Mouse (Mus musculus): ENCODE measurements at regions not wholly inside any gene's neighbourhood (a gene's known extent, or its start where the extent isn't known, plus 50 kb on each side); places are given as distances from the start of the nearest gene placed in this dataset.

DNA sequence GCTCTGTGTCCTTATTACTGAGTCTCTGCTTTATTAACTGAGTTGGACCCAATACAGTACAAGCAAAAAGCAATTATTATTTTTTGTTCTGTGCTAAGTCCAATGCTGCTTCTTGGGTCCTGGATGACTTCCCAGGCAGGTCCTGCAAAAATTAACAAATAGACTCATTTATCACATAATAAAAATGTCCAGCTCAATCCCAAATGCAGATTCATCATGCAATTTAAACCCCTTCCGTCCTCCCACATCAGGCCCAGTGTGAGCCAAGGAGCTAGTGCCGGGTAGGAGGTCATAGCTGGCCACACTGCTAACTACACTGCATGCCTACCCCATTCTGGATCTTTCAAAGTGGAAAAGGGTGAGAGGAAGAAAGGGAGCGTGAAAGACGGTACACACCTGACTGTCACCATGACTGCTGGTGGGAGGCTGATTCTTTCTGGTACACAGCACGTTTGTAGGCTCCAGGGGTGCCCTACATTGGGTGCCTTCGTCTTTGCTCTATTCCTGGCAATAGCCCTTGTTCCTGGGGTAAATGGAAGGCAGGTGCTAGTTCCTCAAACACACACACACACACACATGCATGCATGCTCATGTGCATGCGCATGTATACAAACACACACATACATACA, 515.7 kb upstream of the Gm19410 start:
- TF ChIP-seq POLR2AphosphoS5 (IDR thresholded peaks at IDR 0.05; ENCODE audit: borderline replicate concordance, low read depth, low read length), result no peak
- Histone ChIP-seq H3K79me2 (ENCODE audit: control insufficient read depth, insufficient read depth, low read length, poor library complexity) (no peaks in the 10 kb centered on the region), H3K27me3 (ENCODE audit: control insufficient read depth in 1 of 2, insufficient read depth in 2 of 2, low read length in 2 of 2) (no peaks in the 10 kb centered on the region), H3K9me3 (replicated peaks; ENCODE audit: insufficient read depth, low read length) (no peaks in the 10 kb centered on the region), H3K36me3 (ENCODE audit: control insufficient read depth in 1 of 2, insufficient read depth in 2 of 2, low read length in 2 of 2) (no peaks in the 10 kb centered on the region), H3K4me3 (ENCODE audit: control insufficient read depth in 1 of 2, insufficient read depth in 1 of 2, low read depth in 2 of 2, low read length in 2 of 2) (no peak overlapping the region), H3K9ac (ENCODE audit: control insufficient read depth, low read depth, low read length, poor library complexity, severe bottlenecking) (no peak overlapping the region), H3K27ac (ENCODE audit: control insufficient read depth, low read depth, low read length) (no peak overlapping the region), H3K4me1 (ENCODE audit: control insufficient read depth in 1 of 2, insufficient read depth in 2 of 2, low read length in 2 of 2) (no peaks in the 10 kb centered on the region)
- DNase-seq (ENCODE audit: low read depth, low spot score), result no peak

DNA sequence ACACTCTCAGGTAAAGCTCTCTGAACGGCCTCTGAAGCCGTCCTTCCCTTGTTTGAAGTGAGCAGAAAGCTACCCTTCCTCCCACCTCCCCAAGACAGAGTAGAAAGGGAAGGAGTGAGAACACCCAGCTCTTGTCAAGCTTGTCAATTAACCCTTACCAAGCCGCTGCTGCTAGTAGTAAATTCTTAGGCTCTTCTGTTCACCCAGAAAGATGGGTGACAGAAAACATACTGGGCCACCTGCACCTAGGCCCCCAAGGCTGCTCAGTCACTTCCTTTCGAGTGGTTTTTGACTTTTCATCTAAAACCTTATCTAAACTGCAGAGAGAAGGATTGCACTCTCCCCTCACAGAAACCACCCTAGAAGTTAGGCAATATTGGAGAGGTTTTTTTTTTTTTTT, 514.9 kb upstream of the Gm19410 start:
- Histone ChIP-seq H3K27ac (ENCODE audit: control insufficient read depth, low read depth, low read length) (no peak overlapping the region), H3K9ac (ENCODE audit: control insufficient read depth, low read depth, low read length, poor library complexity, severe bottlenecking) (no peak overlapping the region), H3K27me3 (ENCODE audit: control insufficient read depth in 1 of 2, insufficient read depth in 2 of 2, low read length in 2 of 2) (no peaks in the 10 kb centered on the region), H3K4me1 (ENCODE audit: control insufficient read depth in 1 of 2, insufficient read depth in 2 of 2, low read length in 2 of 2) (no peaks in the 10 kb centered on the region), H3K4me3 (ENCODE audit: control insufficient read depth in 1 of 2, insufficient read depth in 1 of 2, low read depth in 2 of 2, low read length in 2 of 2) (no peak overlapping the region), H3K79me2 (ENCODE audit: control insufficient read depth, insufficient read depth, low read length, poor library complexity) (no peaks in the 10 kb centered on the region), H3K36me3 (ENCODE audit: control insufficient read depth in 1 of 2, insufficient read depth in 2 of 2, low read length in 2 of 2) (no peaks in the 10 kb centered on the region), H3K9me3 (replicated peaks; ENCODE audit: insufficient read depth, low read length) (no peaks in the 10 kb centered on the region)
- no peak for TF ChIP-seq MAZ (IDR thresholded peaks at IDR 0.05; ENCODE audit: low read depth, low read length)
- no peak for TF ChIP-seq ELF1 (IDR thresholded peaks at IDR 0.05; ENCODE audit: low read depth, low read length)
- no peak for TF ChIP-seq MYC (IDR thresholded peaks at IDR 0.05; ENCODE audit: low read depth, low read length)
- no peak for TF ChIP-seq KAT2A (conservative IDR thresholded peaks at IDR 0.05; ENCODE audit: low read depth, low read length)
- TF ChIP-seq RAD21 (IDR thresholded peaks at IDR 0.05; ENCODE audit: low read depth, low read length), result no peak
- no peak for TF ChIP-seq E2F4 (IDR thresholded peaks at IDR 0.05; ENCODE audit: borderline replicate concordance, low read depth, low read length)
- no peak for TF ChIP-seq MXI1 (IDR thresholded peaks at IDR 0.05; ENCODE audit: low read depth, low read length)
- no peak for TF ChIP-seq CTCF (IDR thresholded peaks at IDR 0.05 in 2 of 3, conservative IDR thresholded peaks at IDR 0.05 in 1 of 3; ENCODE audit: control insufficient read depth in 1 of 3, insufficient read depth in 1 of 3, low read depth in 2 of 3, low read length in 3 of 3, poor library complexity in 1 of 3, severe bottlenecking in 1 of 3)
- no peak for TF ChIP-seq ETS1 (IDR thresholded peaks at IDR 0.05; ENCODE audit: low read depth, low read length)
- TF ChIP-seq MAFK (IDR thresholded peaks at IDR 0.05; ENCODE audit: borderline replicate concordance, low read depth, low read length), result no peak
- no peak for TF ChIP-seq CHD1 (IDR thresholded peaks at IDR 0.05; ENCODE audit: low read depth, low read length)
- no peak for DNase-seq (ENCODE audit: low read depth, low spot score)

DNA sequence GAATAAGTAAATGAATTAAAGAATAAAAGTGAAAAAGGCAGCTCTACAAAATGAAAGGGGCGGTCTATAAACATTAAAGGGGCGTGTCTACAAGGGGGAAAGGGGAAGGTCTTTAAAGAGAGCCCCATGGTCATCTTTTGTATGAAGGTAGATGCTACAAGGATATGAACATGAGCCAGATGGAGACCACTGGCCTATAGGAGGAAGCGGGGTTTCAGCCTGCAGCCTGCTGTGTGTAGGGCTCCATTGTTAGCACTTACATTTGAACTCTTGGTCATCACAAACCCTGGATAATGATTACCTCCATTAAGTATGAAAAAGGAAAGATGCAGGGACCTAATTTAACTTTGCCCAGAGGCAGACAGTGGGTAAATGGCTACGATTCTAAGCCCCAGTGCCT, 511.6 kb upstream of the Gm19410 start:
- DNase-seq (ENCODE audit: low read depth, low spot score), result no peak
- TF ChIP-seq CTCF (IDR thresholded peaks at IDR 0.05 in 2 of 3, conservative IDR thresholded peaks at IDR 0.05 in 1 of 3; ENCODE audit: control insufficient read depth in 1 of 3, insufficient read depth in 1 of 3, low read depth in 2 of 3, low read length in 3 of 3, poor library complexity in 1 of 3, severe bottlenecking in 1 of 3), result no peak
- TF ChIP-seq BHLHE40 (IDR thresholded peaks at IDR 0.05; ENCODE audit: borderline replicate concordance, low read depth, low read length), result no peak
- no peak for TF ChIP-seq EP300 (IDR thresholded peaks at IDR 0.05; ENCODE audit: low read depth in 1 of 2, low read length in 2 of 2)
- Histone ChIP-seq H3K9me3 (replicated peaks; ENCODE audit: insufficient read depth, low read length) (no peaks in the 10 kb centered on the region), H3K9ac (ENCODE audit: control insufficient read depth, low read depth, low read length, poor library complexity, severe bottlenecking) (no peak overlapping the region), H3K79me2 (ENCODE audit: control insufficient read depth, insufficient read depth, low read length, poor library complexity) (no peaks in the 10 kb centered on the region), H3K27me3 (ENCODE audit: control insufficient read depth in 1 of 2, insufficient read depth in 2 of 2, low read length in 2 of 2) (no peaks in the 10 kb centered on the region), H3K36me3 (ENCODE audit: control insufficient read depth in 1 of 2, insufficient read depth in 2 of 2, low read length in 2 of 2) (no peaks in the 10 kb centered on the region), H3K4me3 (ENCODE audit: control insufficient read depth in 1 of 2, insufficient read depth in 1 of 2, low read depth in 2 of 2, low read length in 2 of 2) (no peak overlapping the region), H3K27ac (ENCODE audit: control insufficient read depth, low read depth, low read length) (no peak overlapping the region), H3K4me1 (ENCODE audit: control insufficient read depth in 1 of 2, insufficient read depth in 2 of 2, low read length in 2 of 2) (no peaks in the 10 kb centered on the region)
